Mouse (Mus musculus): ENCODE results near the gene Lpar3.

GRCm38 (mm10) chr3:146246992-146247391, 26.2 kb downstream of the Lpar3 start:
- TF ChIP-seq POLR2A (IDR thresholded peaks at IDR 0.05; ENCODE audit: low read depth, low read length) (no peak), CTCF (conservative IDR thresholded peaks at IDR 0.05; ENCODE audit: insufficient read depth, insufficient read length, low read depth, low read length) (no peak)

All from kidney, adult 2 months (tissue).